Comparison of ENCODE assay signal across 1 mouse cellular context in the genomic region with DNA sequence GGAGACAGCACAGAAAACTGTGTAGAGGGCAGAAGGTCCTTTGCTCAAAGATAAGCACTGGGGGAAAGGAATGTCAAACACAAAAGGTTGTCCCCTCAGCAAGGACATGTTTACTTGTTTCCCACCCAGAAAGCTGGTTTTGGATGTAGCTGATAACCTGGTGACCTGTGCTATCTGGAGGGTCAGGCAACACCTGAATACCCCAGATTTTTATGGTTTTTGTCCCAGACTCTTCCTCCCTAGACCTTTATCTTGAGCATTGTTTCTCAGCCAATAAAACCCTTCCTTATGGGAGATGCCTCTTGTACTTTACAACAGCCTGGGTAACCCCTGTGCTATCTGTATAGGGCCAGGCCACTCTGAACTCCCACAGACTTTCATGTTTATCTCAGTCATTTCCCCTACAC.
A peak's percentile ranks its signal among the peaks of the same experiment; 100 is the strongest.
TF ChIP-seq lines count a peak whose summit lies in the region.

No protein-coding gene starts in this region.

TF ChIP-seq in MEL, 35 proteins besides CTCF, POLR2A, EP300 and RAD21 (continued from another document):
- no peak for TF ChIP-seq ZKSCAN1 (IDR thresholded peaks at IDR 0.05; ENCODE audit: low read depth, low read length)
- TF ChIP-seq GATA1 (IDR thresholded peaks at IDR 0.05; ENCODE audit: low read depth, low read length): peak; percentile 79
